Mouse (Mus musculus) intestine, postnatal 0 days (tissue): ENCODE data around the gene Fam129b. TPM values are rescaled to one million over a fixed set of nuclear protein-coding genes. Genes with fewer than 3 reads are reported as not detected.

Source experiments
- ATAC-seq: fragments of 200-750 bp; cut with Nextera tagmentation; 2 replicates; pipeline ENCODE4 v1.8.0; 2017; ENCODE audit warnings: mild to moderate bottlenecking, moderate TSS enrichment, moderate library complexity
- H3K27ac ChIP-seq: fragments of 300-500 bp; sonication (generic); 2 replicates; pipeline ENCODE4 v1.5.1; 2014; ENCODE audit warnings: mild to moderate bottlenecking, low read depth, low read length, moderate library complexity
- H3K27me3 ChIP-seq: fragments of 300-500 bp; sonication (generic); replicated peaks from 2 replicates; pipeline ENCODE4 v1.6.1; 2014; ENCODE audit warnings: low read length, mixed read lengths; ENCODE audit not compliant: control insufficient read depth, insufficient read depth
- H3K36me3 ChIP-seq: fragments of 300-500 bp; sonication (generic); 2 replicates; pipeline ENCODE4 v1.6.1; 2014; ENCODE audit warnings: mild to moderate bottlenecking, moderate library complexity; ENCODE audit not compliant: control insufficient read depth, insufficient read depth
- H3K4me1 ChIP-seq: fragments of 300-500 bp; sonication (generic); replicated peaks from 2 replicates; pipeline ENCODE4 v1.6.1; 2014; ENCODE audit warnings: antibody characterized with exemption, low read length, mixed read lengths; ENCODE audit not compliant: control insufficient read depth, insufficient read depth
- H3K4me2 ChIP-seq: fragments of 300-500 bp; sonication (generic); replicated peaks from 2 replicates; pipeline ENCODE4 v1.6.1; 2014; ENCODE audit warnings: low read depth, mild to moderate bottlenecking, moderate library complexity
- H3K4me3 ChIP-seq: fragments of 300-500 bp; sonication (generic); 2 replicates; pipeline ENCODE4 v1.5.1; 2014; ENCODE audit warnings: low read depth, low read length
- H3K9ac ChIP-seq: fragments of 300-500 bp; sonication (generic); 2 replicates; pipeline ENCODE4 v1.6.1; 2014; ENCODE audit warnings: mild to moderate bottlenecking, low read depth, low read length
- H3K9me3 ChIP-seq: fragments of 300-500 bp; sonication (generic); 2 replicates; pipeline ENCODE4 v1.6.1; 2016; ENCODE audit warnings: mixed run types; ENCODE audit not compliant: control insufficient read depth
- CTCF ChIP-seq: sonication (generic); IDR thresholded peaks from 2 replicates; pipeline ENCODE4 v1.5.1; 2016; ENCODE audit warnings: low read depth, mild to moderate bottlenecking, control low read depth, antibody characterized with exemption, moderate library complexity
- WGBS: fragments of 180-500 bp; shearing (Covaris S2); extraction: QIAGEN DNeasy Blood & Tissue Kit; methylation state at CpG from one replicate; pipeline ENCODE4 v1.1.7; 2014; 5-methylcytosine and 5-hydroxymethylcytosine counted together
- polyA plus RNA-seq: library from polyadenylated mRNA; unstranded; fragments of >200 nt; fragmentation: Nextera tagmentation; extraction: Ambion mirVana; gene quantifications from 2 replicates; pipeline ENCODE4 v1.2.1, GENCODE M21; 2015

Gene Fam129b
- polyA plus RNA-seq, 1 experiment from 2014 or later: 15.3 TPM

GRCm38 (mm10) chr2:32954581-32954980 is 78.7 kb downstream of the Fam129b start:
- H3K4me2 ChIP-seq: no peak overlapping the region
- H3K27ac ChIP-seq: no peak overlapping the region
- TF ChIP-seq CTCF: peak; percentile 40
- H3K36me3 ChIP-seq: peaks cover 47% of the 10 kb centered on the region
- no peak for ATAC-seq
- H3K4me3 ChIP-seq: no peak overlapping the region
- WGBS: 85% methylated on average over 2 of the region's 2 CpGs
- no peaks in the 10 kb centered on the region for H3K4me1 ChIP-seq
- H3K9me3 ChIP-seq: no peaks in the 10 kb centered on the region
- no peak overlapping the region for H3K9ac ChIP-seq
- no peaks in the 10 kb centered on the region for H3K27me3 ChIP-seq

- Histone ChIP-seq H3K9ac (no peak overlapping the region), H3K9me3 (no peaks in the 10 kb centered on the region), H3K4me1 (peaks cover 6% of the 10 kb centered on the region), H3K4me3 (no peak overlapping the region), H3K4me2 (no peak overlapping the region), H3K27me3 (no peaks in the 10 kb centered on the region), H3K27ac (no peak overlapping the region), H3K36me3 (peaks cover 34% of the 10 kb centered on the region)
- peak; percentile 58 for TF ChIP-seq CTCF
- WGBS: 56% methylated on average over 8 of the region's 8 CpGs
- ATAC-seq: no peak
These were observed 81.4 kb downstream of the Fam129b start for GRCm38 (mm10) chr2:32957344-32957743.

GRCm38 (mm10) chr2:32960273-32960672 is 84.4 kb downstream of the Fam129b start:
- WGBS: 77% methylated on average over 4 of the region's 4 CpGs
- no peak for TF ChIP-seq CTCF
- H3K4me3 ChIP-seq: no peak overlapping the region

GRCm38 (mm10) chr2:32961192-32961995 is 85.5 kb downstream of the Fam129b start, which contains the start of the genes Rpl12 and Lrsam1:
Gene Rpl12 (plus strand): TSS chr2:32961559.
Gene Lrsam1 (minus strand): TSS chr2:32961614.
- TF ChIP-seq CTCF: no peak
- Histone ChIP-seq H3K27ac (peak within 1 kb of the TSS; percentile 78), H3K4me3 (peak within 1 kb of the TSS; percentile 75), H3K36me3 (peaks cover 26% of the 10 kb centered on the region), H3K27me3 (no peaks in the 10 kb centered on the region), H3K9me3 (no peaks in the 10 kb centered on the region), H3K4me2 (peak within 1 kb of the TSS; percentile 95), H3K4me1 (peaks cover 6% of the 10 kb centered on the region), H3K9ac (peak within 1 kb of the TSS; percentile 81)
- WGBS: 2% methylated on average over 52 of the region's 55 CpGs
- peak; percentile 85 for ATAC-seq

More at GRCm38 (mm10) chr2:32960273-32960672, 84.4 kb downstream of the Fam129b start:
- Histone ChIP-seq H3K36me3 (peaks cover 36% of the 10 kb centered on the region), H3K27ac (no peak overlapping the region), H3K9me3 (no peaks in the 10 kb centered on the region), H3K4me2 (no peak overlapping the region; the same call in 1 of the 2 replicates), H3K4me1 (peaks cover 6% of the 10 kb centered on the region), H3K27me3 (no peaks in the 10 kb centered on the region), H3K9ac (peak overlapping the region; percentile 81; the same call in 1 of the 2 replicates)
- no peak for ATAC-seq

- Histone ChIP-seq H3K9ac (peak overlapping the region; percentile 75), H3K4me2 (peak overlapping the region; percentile 95), H3K36me3 (peaks cover 20% of the 10 kb centered on the region), H3K27ac (peak overlapping the region; percentile 78), H3K27me3 (no peaks in the 10 kb centered on the region), H3K4me1 (peaks cover 7% of the 10 kb centered on the region), H3K9me3 (no peaks in the 10 kb centered on the region), H3K4me3 (peak overlapping the region; percentile 75)
- WGBS: under 1% methylated on average over 33 of the region's 33 CpGs
- no peak for TF ChIP-seq CTCF
- ATAC-seq: no peak
These were observed 86.4 kb downstream of the Fam129b start for GRCm38 (mm10) chr2:32962062-32962874.

GRCm38 (mm10) chr2:32962875-32963220 is 86.9 kb downstream of the Fam129b start:
- WGBS: 5% methylated on average over 9 of the region's 9 CpGs
- no peak for ATAC-seq
- Histone ChIP-seq H3K27me3 (no peaks in the 10 kb centered on the region), H3K4me3 (peak overlapping the region; percentile 75), H3K9ac (peak overlapping the region; percentile 75), H3K36me3 (peaks cover 20% of the 10 kb centered on the region), H3K27ac (peak overlapping the region; percentile 78; the same call in 1 of the 2 replicates), H3K4me1 (peaks cover 13% of the 10 kb centered on the region), H3K9me3 (no peaks in the 10 kb centered on the region), H3K4me2 (peak overlapping the region; percentile 95)
- TF ChIP-seq CTCF: no peak
